Mouse (Mus musculus) c-Kit-negative CD71-positive TER-119-positive erythroid progenitor cells, embryonic 14.5 days (primary cell): ENCODE measurements around the gene Wdr18.

Experiments
- DNase-seq: peaks from one replicate; pipeline ENCODE4 v3.0.0-alpha.2; 2013; ENCODE audit warnings: low read depth, low spot score

Wdr18 gene

DNA sequence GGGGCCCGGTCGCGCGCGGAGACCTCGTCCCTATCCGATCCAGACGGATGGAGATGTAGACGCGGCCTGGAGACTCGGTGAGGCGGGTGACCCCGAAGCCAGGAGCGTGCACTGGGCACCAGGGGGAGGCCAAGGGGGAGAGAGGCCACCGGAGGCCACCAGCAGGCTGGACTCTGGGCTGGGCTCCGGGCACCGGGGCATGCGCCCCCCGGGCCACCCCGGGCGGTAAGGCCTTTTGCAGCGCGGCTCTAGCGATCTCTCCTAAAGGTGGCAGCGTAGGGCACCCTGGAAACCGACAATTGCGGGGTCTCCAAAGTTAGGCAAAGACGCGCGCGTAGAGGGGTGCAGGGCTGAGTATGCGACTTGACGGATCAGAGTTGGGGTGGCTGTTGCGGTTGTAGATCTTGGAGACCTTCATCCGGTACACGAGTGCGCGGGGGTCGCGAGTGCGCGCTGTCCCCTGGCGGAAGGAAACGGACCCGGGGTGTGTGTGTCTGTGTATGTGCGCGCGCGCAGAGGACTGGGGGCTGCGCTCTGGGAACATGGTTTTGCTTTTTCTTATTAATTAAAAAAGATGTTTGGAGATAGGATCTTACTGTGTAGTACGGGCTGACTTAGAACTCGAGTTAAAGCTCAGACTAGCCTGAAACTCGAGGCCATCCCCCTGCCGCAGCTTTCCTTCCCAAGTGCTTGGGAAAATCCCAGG, 32.5 kb upstream of the Wdr18 start:
- no peak for DNase-seq

GRCm38 (mm10) chr10:79928030-79928694, 31.8 kb upstream of the Wdr18 start:
- DNase-seq: no peak

DNA sequence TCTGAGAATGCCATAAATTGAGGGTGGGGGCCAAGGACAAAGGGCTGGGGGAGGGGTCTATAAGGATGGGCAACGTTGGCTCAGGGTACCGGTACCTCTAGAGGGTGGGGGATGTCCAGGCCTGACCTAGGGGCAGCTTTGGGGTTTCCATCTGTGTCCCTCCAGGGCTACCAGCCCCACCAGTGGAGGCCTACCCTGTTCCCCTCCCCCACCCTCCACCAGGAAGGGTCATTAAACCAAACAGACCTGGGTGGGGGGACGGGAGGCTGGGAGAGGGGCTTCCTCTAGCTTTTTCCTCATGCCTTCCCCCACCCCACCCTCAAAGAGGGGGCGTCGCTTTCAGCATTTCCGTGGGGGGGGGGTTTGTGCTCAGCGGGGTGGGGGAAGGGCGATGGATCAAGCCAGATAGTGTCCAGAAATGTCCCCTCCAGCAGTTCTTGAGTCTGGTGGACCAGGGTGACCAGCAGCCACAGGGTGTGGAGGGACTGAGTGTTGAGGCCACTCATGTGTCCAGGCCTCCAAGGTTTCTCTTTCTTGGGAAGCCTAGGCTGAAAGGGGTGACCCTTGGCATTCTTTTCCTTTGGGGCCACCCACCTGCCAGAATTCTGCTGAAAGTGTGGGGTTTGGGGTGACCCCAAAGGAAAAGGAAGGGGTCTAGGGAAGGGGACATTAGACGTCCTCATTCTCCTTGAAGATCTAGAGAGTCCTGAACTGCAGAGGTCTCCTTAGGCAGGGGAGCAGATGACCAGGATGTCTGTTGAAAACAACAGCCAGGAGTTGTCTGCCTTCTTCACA, 30.8 kb upstream of the Wdr18 start:
- DNase-seq: no peak

- no peak for DNase-seq
These were observed 29.8 kb upstream of the Wdr18 start for GRCm38 (mm10) chr10:79929967-79930825.

- no peak for DNase-seq
These were observed 29.1 kb upstream of the Wdr18 start for GRCm38 (mm10) chr10:79930826-79931186.

GRCm38 (mm10) chr10:79931797-79932196, 28.2 kb upstream of the Wdr18 start:
- DNase-seq: no peak

DNA sequence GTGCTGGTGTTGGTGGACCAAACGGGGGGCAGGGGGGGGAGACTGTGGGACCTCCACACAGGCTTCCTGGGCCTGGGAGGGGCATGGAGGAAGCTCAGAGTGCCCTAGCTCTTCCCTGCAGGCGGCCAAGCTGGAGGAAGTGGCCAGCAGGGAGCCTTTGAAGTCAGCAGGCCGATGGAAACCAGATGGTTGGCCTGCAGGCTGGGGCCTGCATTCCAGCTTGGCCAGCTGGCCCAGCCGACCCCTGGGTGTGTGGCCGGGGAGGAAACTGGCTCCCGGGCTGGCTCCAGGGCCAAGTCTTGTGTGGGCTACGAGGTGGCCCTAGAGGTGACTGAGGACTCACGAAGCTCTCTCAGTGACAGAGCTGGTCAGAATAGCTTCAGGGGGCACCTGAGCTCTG, 27.2 kb upstream of the Wdr18 start:
- DNase-seq: no peak

- no peak for DNase-seq
These were observed 26.7 kb upstream of the Wdr18 start for GRCm38 (mm10) chr10:79933145-79933679.

DNA sequence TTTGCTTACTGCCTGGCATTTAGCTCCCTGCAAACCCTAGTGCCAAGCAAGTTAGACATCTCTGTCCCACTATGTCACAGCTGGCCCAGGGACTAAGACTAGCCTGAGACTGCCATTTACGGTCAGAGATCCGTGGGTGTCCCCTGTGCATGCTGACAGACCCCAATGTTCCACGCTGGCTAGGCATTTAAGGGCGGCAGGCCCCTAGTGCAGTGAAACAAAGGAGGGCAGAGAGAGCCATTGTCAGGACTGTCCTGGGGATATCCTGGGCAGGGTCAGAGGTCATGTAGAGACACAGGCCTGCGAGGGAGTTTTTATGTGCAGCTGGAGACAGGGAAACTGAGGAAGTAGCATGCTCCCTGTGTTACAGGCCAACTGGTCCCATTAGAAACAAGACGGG, 26.1 kb upstream of the Wdr18 start:
- DNase-seq: no peak

GRCm38 (mm10) chr10:79934272-79934721, 25.7 kb upstream of the Wdr18 start:
- DNase-seq: no peak

- DNase-seq: no peak
These were observed 25.0 kb upstream of the Wdr18 start for GRCm38 (mm10) chr10:79934794-79935569.

- no peak for DNase-seq
These were observed 23.6 kb upstream of the Wdr18 start for GRCm38 (mm10) chr10:79936284-79936910.

DNA sequence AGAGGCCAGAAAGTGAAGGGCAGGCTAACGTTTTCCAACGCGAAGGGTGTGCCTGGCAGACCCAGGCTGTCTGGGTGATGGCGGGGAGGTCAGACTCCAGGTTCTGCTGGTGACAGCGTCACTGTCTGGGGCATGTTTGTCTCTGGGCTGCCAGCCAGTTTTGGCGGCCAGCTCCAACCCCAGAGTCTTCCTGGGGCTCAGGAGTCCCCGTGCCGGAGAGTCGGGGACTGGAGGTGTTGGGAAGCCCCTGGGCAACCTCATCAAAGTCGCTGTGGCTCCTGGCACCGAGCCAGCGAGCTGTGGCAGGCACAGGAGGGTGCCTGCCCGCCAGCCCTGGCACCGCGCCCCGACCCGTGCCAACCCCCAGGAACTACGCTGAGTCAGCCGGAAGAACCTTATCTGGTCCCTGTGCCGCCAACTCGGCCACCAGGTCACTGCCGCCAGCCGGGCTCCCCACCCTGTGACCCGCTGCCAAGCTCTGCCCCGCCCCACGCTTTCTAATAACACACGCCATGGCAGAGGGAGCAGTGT, 23.0 kb upstream of the Wdr18 start:
- no peak for DNase-seq

DNA sequence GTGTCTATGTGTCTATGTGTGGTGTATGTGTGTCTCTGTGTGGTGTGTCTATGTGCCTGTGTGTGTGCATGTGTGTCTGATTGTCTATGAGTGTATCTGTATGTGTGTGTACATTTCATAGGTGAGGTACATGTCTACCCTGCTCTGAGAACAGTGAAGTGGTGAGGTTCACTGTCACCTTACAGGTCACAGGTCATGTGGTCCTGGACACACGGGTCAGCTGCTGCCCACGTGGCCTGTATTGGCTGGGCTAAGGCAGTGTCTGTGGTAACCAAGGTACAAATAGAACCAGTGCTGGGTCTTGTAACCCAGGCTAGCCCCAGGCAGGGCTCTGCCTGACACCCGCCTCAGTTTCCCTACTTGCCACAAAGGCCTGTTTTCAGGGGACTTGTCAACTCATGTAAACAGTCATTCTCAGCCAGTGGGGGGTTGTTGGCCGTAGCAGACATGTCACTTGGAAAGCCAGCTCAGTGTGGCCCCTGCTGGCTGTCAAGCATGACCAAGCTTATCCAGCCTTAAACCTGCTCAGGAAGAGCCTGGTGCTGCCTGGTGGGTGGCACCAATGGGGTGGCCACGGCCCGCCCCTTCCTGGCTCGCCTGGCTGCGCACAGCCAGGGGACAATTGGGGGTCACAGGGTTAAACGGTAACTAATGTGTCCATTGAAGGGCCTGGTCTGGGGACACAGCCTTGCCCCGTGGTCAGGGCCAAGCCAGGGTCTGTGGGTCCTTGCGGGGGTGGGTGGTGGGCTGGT, 22.0 kb upstream of the Wdr18 start:
- no peak for DNase-seq

DNA sequence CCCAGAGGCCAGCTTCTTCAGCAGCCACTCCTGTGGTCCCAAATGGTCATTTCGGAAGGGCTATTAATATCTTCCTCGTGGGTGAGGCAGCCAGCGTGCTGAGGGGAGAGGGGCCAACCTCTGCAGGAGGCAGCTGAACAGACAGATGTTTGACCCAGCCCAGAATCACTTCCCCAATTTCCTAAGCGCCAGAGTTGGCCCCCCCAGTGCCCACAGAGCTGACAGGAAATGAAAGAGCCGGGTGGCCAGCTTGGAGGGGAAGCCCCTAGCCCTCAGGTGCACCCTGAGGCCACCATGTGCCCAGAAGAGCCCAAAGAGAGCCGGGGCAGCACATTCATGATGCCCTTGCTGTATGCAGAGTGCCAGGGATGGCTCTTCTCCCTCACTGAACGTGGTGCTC, 19.2 kb upstream of the Wdr18 start:
- no peak for DNase-seq

- no peak for DNase-seq
These were observed 17.0 kb upstream of the Wdr18 start for GRCm38 (mm10) chr10:79942988-79943387.

DNA sequence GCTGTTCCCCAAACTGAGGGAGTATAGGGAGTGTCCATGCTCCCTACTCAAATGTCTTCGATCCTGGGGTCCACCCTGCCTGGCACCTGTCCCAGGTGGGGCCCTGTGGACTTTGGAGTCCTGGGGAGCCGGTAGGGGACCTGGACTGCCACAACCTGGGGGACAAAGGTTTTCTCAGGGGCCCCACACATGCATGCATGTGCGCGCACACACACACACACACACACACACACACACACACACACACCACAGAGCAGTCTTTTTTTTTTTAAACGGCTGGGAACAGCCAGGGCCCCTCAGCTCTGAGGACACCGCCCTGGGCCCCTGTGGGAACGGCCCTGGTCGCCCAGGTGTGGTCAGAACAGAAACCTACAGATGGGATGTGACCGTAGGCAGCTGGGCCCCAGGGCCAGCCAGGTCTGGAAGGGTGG, 16.5 kb upstream of the Wdr18 start:
- no peak for DNase-seq

GRCm38 (mm10) chr10:79945507-79946234, 14.3 kb upstream of the Wdr18 start:
- no peak for DNase-seq
